Mouse (Mus musculus): ENCODE measurements at regions not wholly inside any gene's neighbourhood (a gene's known extent, or its start where the extent isn't known, plus 50 kb on each side); places are given as distances from the start of the nearest gene placed in this dataset.

DNA sequence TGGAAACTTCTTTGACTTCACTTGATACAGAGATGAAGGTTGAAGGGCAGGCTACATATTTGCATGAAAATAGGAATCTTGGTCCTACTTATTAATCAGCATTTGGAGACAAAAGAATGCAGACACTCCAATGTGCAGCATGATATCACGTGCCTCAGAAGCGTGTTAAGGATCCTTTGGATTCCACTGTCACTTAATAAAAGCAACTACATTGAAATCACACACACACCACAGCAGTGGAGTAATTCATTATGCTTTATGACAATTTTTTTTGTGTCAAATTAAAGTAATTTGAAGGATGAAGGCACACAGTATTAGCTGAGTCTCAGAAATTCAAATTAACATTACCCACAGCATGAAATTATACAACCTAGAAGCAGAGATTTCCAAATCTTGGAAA lies 92.5 kb upstream of the Dpp6 start:
- TF ChIP-seq CTCF (IDR thresholded peaks at IDR 0.05; ENCODE audit: insufficient read depth, low read depth, low read length) (no peak), POLR2A (IDR thresholded peaks at IDR 0.05; ENCODE audit: insufficient read depth, low read depth, low read length) (no peak)

All from olfactory bulb, adult 2 months (tissue).